Comparison of ENCODE assay signal across 20 mouse cellular contexts in the genomic region with DNA sequence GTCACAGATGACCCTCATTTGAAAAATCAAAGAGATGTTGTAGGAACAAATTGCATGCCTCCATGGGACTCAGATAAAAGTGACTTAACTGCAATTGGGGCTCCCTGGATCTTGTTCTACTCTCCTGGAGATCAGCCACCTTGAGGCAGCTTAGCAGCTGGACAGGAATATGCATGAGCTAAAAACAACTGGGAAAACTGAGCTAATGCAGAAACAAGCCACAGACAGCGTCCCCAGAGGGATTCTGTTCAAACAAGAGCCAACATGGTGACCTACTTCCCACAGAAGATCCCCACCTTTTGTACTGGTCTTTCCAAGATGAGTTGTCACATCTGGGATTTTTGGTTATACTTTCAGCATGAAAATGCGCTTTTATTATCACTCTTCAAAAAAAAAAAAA. TPM values are rescaled to one million over a fixed set of nuclear protein-coding genes. Genes with fewer than 3 reads are reported as not detected.
DNase-seq lines count a peak whose midpoint lies in the region; ATAC-seq and TF ChIP-seq lines count a peak whose summit lies in the region.
"Had no signal": no experiment of that assay in that cellular context is flagged by ENCODE, and none has a peak within 500 bp of the region (broad histone marks: within the 10 kb centered on the region; RNA-seq: fewer than 3 reads in every experiment).

No protein-coding gene starts in this region.

- H3K27me3 ChIP-seq in limb, embryonic 14.5 days (ENCODE audit: control insufficient read depth, insufficient read depth, low read length), result peaks cover 19% of the 10 kb centered on the region
- peaks cover 33% of the 10 kb centered on the region for H3K27me3 ChIP-seq in limb, embryonic 10.5 days (ENCODE audit: low read depth, poor library complexity, severe bottlenecking)

- no peaks in the 10 kb centered on the region for H3K36me3 ChIP-seq in limb, embryonic 14.5 days (ENCODE audit: control insufficient read depth, insufficient read depth, low read length)
- H3K36me3 ChIP-seq in limb, embryonic 10.5 days, result no peaks in the 10 kb centered on the region
- H3K36me3 ChIP-seq: embryonic facial prominence, embryonic 15.5 days; limb, embryonic 15.5 days; midbrain, embryonic 13.5 days; stomach, embryonic 15.5 days had no signal

- no peak overlapping the region for H3K4me2 ChIP-seq in limb, embryonic 14.5 days (replicated peaks; ENCODE audit: low read depth, low read length, severe bottlenecking)
- H3K4me2 ChIP-seq: embryonic facial prominence, embryonic 15.5 days; hindbrain, embryonic 14.5 days; limb, embryonic 15.5 days; midbrain, embryonic 13.5 days; stomach, embryonic 15.5 days had no signal

- H3K9me3 ChIP-seq in limb, embryonic 14.5 days (ENCODE audit: control insufficient read depth, low read length), result no peaks in the 10 kb centered on the region
- no peaks in the 10 kb centered on the region for H3K9me3 ChIP-seq in limb, embryonic 10.5 days (replicated peaks)
- H3K9me3 ChIP-seq: embryonic facial prominence, embryonic 15.5 days; limb, embryonic 15.5 days; midbrain, embryonic 13.5 days; stomach, embryonic 15.5 days had no signal

- TF ChIP-seq POLR2A in limb, embryonic 14.5 days (IDR thresholded peaks at IDR 0.05; ENCODE audit: borderline replicate concordance, extremely low read depth, insufficient read depth, insufficient read length), result no peak

- intact Hi-C loops in left cerebral cortex, postnatal 14 days (cut with DNase I), result no loop called here

- peak; percentile 41 for DNase-seq in limb, embryonic 14.5 days (ENCODE audit: low spot score)
- no peak for DNase-seq in limb, embryonic 10.5 days (ENCODE audit: low spot score)
- peak; percentile 48 to 64 for DNase-seq in gastrocnemius, adult 8-10 months (ENCODE audit: low spot score in 2 of 2)
- DNase-seq in heart, adult 9 months (ENCODE audit: low spot score in 2 of 2), result peak; percentile 85 to 88
- no peak for DNase-seq in neural tube, embryonic 10.5 days (ENCODE audit: extremely low spot score, low spot score)
- DNase-seq in kidney, adult 8-10 months, result no peak
- no peak for DNase-seq in left cerebral cortex, postnatal 14 days (ENCODE audit: low spot score in 2 of 2)
- DNase-seq: adrenal gland, postnatal 14 days; cerebellum, adult 11-12 months; cerebellum, postnatal 14 days; thymus, adult 18-20 months had no signal

- no peak overlapping the region for H3K27ac ChIP-seq in limb, embryonic 14.5 days (replicated peaks; ENCODE audit: low read depth, low read length)
- H3K27ac ChIP-seq in limb, embryonic 10.5 days, result no peak overlapping the region
- H3K27ac ChIP-seq: embryonic facial prominence, embryonic 15.5 days; hindbrain, embryonic 14.5 days; limb, embryonic 15.5 days; midbrain, embryonic 13.5 days; stomach, embryonic 15.5 days had no signal

- 73% methylated on average over 2 of the region's 2 CpGs for WGBS in limb, embryonic 14.5 days
- WGBS in limb, embryonic 10.5 days, result 78% methylated on average over 2 of the region's 2 CpGs

- no peak overlapping the region for H3K4me3 ChIP-seq in limb, embryonic 14.5 days (replicated peaks; ENCODE audit: low read length)
- no peak overlapping the region for H3K4me3 ChIP-seq in limb, embryonic 10.5 days
- H3K4me3 ChIP-seq: embryonic facial prominence, embryonic 15.5 days; limb, embryonic 15.5 days; midbrain, embryonic 13.5 days; stomach, embryonic 15.5 days had no signal

- ATAC-seq in limb, embryonic 14.5 days (ENCODE audit: low FRiP score, low read depth), result no peak
- ATAC-seq: forebrain, embryonic 16.5 days; intestine, embryonic 16.5 days; lung, postnatal 0 days; midbrain, embryonic 13.5 days; Patski had no signal

- no peak overlapping the region for H3K9ac ChIP-seq in limb, embryonic 14.5 days (ENCODE audit: low read depth, low read length, severe bottlenecking)
- H3K9ac ChIP-seq: embryonic facial prominence, embryonic 15.5 days; hindbrain, embryonic 14.5 days; limb, embryonic 15.5 days; midbrain, embryonic 13.5 days; stomach, embryonic 15.5 days had no signal

- H3K4me1 ChIP-seq in limb, embryonic 14.5 days (ENCODE audit: control insufficient read depth, insufficient read depth, low read length), result peaks cover 6% of the 10 kb centered on the region
- H3K4me1 ChIP-seq in limb, embryonic 10.5 days, result peaks cover 21% of the 10 kb centered on the region

RNA-seq across cellular contexts. Expression of a gene that starts 4.3 kb away (rescaled TPM):
- polyA plus RNA-seq in limb, embryonic 14.5 days (2012; rRNA removed), result 12.5 and 12.9 TPM in 2 replicates
- polyA plus RNA-seq in limb, embryonic 14.5 days (2014; fragmentation: Nextera tagmentation; extraction: Ambion mirVana), result 25.2 and 28.7 TPM in 2 replicates
- polyA plus RNA-seq in limb, embryonic 10.5 days (2016; fragmentation: Nextera tagmentation; extraction: Ambion mirVana), result 16.8 and 21.5 TPM in 2 replicates
- 10 to 100 TPM; 39.8 to 69.8 (median 49.5) TPM for total RNA-seq in gastrocnemius, adult 8-10 months (2022)
- total RNA-seq in left cerebral cortex, postnatal 14 days (2021), result 10 to 100 TPM; 35.5 to 41.2 TPM

Comparison
In these comparisons a context has a peak if more than half of its experiments do, and no peak if none do; other contexts are left out.
1. DNase-seq: peak in limb, embryonic 14.5 days (single experiment), gastrocnemius, adult 8-10 months (2 of 2) and heart, adult 9 months (2 of 2); none in limb, embryonic 10.5 days (single experiment), neural tube, embryonic 10.5 days (single experiment), kidney, adult 8-10 months (0 of 2) and left cerebral cortex, postnatal 14 days (0 of 2).